Mouse (Mus musculus): Measurements from ENCODE around the gene Tbc1d8.

Tbc1d8 gene

GRCm38 (mm10) chr1:39478057-39478895, at the start of gene Tbc1d8:
TSS of gene Tbc1d8 (minus strand) at chr1:39478755.
- no peak for DNase-seq (ENCODE audit: extremely low read depth, low read depth, low spot score)

DNA sequence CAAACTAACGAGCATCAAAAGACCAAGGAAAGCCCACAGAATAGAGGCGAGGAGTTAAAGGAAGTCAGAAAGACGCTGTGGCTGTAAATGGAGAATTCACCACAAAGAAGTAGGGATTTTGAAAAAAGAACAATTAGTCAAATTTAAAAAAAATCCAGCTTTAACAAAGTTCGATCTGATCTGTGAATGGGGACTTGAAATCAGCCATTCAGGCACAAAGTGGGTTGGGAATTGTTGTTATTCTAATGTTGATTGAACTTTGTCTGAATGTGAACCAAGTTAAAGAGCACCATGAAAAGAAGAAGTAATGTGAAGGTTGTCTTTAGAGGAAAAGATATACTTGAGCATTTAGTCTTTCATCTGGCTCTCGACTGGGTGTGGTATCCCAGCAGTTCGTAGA, 49.8 kb upstream of the Tbc1d8 start:
- no peak for DNase-seq (ENCODE audit: extremely low read depth, low read depth, low spot score)

GRCm38 (mm10) chr1:39527432-39527831, 48.9 kb upstream of the Tbc1d8 start:
- peak; percentile 54 for DNase-seq (ENCODE audit: extremely low read depth, low read depth, low spot score)

GRCm38 (mm10) chr1:39526371-39527167, 48.0 kb upstream of the Tbc1d8 start:
- no peak for DNase-seq (ENCODE audit: extremely low read depth, low read depth, low spot score)

DNA sequence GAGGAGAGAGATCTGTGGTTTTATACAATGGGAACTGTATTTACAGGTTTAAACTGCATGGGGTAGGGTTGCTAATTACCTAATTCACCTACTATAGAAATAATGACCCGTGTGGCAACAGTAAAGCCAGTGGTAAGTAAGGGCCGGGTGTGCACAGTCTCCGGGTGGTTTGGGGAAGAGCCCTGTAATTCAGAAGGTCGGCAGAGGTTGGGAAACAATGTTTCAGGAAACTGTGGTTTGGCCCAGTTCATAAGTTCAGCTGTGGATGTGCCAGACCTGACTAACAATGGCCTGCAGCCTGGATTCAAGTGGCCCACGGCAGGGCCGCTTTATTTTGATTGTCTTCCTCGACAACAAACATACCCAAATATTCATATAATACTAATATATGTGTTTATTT, 47.2 kb upstream of the Tbc1d8 start:
- no peak for DNase-seq (ENCODE audit: extremely low read depth, low read depth, low spot score)

DNA sequence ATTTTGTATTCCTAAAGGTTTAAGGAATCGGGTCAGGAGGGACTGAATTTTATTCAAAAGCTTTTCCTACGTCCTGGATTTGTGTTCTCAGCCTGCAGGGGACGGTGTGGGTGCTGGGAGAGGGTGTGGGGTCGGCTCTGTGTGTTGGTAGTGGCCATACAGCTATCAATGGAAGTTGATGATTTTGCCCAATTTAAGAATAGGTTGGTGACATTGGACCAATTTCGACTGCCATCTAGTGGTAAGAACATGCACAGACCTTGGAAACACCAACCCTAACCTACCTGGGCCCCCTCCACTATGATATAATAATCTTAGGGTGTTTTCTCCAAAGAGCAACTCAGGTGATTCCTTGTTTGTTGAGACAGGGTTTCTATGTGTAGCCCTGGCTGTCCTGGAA, 44.0 kb upstream of the Tbc1d8 start:
- no peak for DNase-seq (ENCODE audit: extremely low read depth, low read depth, low spot score)

- DNase-seq (ENCODE audit: extremely low read depth, low read depth, low spot score) = no peak
These were observed 42.8 kb upstream of the Tbc1d8 start for GRCm38 (mm10) chr1:39521326-39521725.

DNA sequence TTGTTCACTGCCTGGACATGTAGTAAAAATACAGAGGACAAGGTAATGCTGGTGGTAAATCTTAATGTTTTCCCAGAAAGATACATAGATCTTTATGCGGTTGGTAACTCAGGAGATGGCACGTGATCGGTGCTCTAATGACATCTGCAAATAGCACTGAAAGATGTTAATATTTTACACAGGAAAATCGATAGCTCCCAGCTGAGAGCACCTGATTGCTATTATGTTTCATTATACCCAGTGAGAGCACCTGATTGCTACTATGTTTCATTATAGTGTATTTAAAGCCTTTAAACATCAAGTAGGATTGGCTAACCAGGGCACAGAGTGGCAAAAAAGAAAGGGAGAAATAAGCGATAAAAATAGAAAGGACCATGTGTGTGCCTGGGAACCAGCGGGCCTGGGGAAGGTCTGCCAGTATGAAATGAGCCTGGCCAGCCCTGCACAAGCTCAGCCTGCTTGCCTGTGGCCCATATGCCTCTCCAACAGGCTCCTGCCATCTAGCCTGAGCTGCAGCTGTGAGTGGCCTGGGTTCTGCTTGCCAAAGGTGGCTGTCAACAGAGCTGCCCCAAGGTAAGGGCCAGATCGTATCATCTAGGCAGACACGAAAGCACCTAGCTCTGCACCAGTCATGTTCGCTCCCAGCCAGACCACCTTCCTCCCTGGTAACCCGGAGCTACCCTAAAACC, 36.9 kb upstream of the Tbc1d8 start:
- DNase-seq (ENCODE audit: extremely low read depth, low read depth, low spot score) = no peak

DNA sequence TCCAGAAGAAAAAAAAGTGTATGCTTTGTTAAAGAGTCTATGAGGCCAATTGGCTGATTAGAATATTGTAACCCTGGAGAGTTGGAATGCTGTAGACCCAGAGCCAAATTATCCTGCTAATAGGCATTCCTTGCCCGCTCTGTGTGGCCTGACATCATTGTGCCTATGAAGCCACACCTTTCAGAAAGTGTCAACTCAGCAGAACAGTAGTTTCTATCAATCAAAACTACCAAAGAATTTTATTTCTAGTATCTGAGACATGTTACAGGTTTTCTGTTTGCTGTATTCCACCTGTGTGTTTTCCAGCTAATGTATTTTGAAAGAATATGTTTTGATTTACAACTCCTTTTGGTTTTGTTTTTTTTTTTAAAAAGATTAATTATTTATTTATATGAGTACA, 33.6 kb upstream of the Tbc1d8 start:
- no peak for DNase-seq (ENCODE audit: extremely low read depth, low read depth, low spot score)

- DNase-seq (ENCODE audit: extremely low read depth, low read depth, low spot score) = no peak
These were observed 33.2 kb upstream of the Tbc1d8 start for GRCm38 (mm10) chr1:39511775-39512174.

- DNase-seq (ENCODE audit: extremely low read depth, low read depth, low spot score) = no peak
These were observed 27.0 kb upstream of the Tbc1d8 start for GRCm38 (mm10) chr1:39505600-39505999.

GRCm38 (mm10) chr1:39504261-39504660, 25.7 kb upstream of the Tbc1d8 start:
- DNase-seq (ENCODE audit: extremely low read depth, low read depth, low spot score) = no peak

DNA sequence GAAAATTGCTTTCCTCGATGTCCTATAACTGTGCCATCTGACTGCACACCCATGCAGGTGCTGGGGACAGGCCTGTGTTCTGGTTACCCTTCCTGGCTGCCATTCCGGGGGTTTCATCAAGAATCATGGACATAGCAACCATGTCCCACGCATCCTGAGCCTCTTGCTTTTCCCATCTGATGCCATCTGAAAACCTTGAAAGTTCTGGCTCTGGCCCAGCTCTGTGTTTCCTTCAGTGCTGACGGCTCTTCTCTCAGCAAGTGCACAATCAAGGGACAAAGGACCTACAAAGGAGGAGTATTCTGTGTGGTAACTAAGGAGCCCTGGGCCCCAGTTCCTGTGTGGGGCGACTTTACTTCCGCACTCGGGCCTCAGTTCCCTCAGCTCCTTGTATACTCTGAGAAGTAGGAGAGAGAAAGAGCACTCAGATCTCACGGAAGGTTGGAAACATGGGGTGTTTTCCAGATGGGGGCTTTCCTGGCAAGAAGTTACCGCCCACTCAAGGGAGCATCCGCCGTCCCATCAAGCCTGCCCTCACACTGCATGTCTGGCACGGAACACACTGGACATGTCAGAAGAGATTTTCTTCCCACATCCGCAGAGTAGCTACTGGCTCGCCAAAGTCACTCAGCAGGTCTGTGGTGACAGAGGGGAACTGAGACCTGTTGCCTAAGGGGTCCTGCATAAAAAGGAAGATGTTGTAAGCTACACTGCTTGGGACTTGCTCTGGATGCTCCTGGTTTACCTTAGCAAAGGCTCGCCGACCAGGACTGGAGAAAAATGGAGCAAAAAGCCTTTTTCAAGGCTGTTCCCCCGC, 24.5 kb upstream of the Tbc1d8 start:
- no peak for DNase-seq (ENCODE audit: extremely low read depth, low read depth, low spot score)

DNA sequence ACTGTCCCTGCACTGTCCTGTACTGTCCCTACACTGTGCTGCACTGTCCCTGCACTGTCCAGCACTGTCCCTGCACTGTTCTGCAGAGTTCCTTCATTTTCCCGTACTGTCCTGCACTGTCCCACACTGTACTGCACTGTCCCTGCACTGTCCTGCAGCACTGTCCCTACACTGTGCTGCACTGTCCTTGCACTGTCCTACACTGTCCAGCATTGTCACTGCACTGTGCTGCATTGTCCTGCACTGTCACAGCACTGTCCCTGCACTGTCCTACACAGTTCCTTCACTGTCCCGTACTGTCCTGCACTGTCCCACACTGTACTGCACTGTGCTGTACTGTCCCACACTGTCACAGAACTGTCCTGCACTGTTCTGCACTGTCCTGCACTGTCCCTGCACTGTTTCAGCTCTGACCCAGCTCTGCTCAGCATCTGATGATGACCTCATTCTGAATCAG, 21.0 kb upstream of the Tbc1d8 start:
- DNase-seq (ENCODE audit: extremely low read depth, low read depth, low spot score) = no peak

DNA sequence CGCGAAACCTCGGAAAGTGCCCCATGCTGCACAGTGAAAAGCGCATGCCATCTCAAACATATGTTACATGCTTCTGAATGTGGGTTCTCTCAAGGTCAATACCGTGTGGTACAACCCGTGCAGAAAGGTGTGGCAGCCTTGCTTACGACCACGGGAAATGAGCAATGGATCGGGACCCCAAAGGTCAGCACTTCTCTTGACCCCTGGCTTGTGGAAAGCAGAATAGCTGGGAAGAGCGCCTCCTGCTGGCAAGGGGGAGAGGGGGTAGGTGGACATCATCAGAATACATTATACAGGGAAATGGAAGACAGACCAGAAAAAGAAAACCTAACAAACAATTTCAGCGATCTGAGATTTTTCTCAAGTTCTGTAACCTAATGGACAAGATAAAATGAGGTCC, 19.2 kb upstream of the Tbc1d8 start:
- DNase-seq (ENCODE audit: extremely low read depth, low read depth, low spot score) = no peak

DNA sequence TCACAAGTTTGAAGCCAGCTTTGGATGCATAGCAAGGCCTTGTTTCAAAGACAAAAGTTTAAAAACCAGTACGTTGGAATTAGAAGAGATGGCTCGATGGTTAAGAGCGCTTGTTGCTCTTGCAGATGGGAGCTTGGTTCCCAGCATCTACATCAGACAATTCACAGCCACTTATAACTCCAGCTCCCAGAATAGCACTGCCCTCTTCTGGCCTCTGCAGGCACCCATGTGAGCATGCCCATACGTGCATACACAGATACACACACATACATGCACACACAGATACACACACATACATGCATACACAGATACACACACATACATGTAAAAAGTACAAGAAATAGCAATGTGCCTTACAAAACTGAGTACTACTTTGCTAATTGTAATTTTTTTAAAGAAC, 18.4 kb upstream of the Tbc1d8 start:
- no peak for DNase-seq (ENCODE audit: extremely low read depth, low read depth, low spot score)

DNA sequence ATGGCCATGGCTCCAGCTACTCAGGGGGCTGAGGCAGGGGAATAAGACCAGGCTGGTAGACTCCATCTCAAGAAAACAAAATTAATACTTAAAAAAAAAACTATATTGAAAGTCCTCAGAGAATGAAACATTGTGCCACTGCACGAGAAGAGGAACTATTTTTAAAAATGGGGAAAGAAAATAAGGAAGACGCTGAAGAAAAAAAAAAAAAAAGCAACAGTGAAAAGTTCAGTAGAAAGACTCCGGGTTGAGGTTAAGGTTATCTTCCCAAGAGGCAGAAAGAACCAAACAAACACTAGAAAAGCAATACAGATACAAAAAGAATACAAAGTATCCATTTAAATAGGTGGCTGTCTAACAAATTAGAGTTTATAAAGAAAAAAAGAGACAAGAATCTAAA, 15.1 kb upstream of the Tbc1d8 start:
- DNase-seq (ENCODE audit: extremely low read depth, low read depth, low spot score) = no peak

DNA sequence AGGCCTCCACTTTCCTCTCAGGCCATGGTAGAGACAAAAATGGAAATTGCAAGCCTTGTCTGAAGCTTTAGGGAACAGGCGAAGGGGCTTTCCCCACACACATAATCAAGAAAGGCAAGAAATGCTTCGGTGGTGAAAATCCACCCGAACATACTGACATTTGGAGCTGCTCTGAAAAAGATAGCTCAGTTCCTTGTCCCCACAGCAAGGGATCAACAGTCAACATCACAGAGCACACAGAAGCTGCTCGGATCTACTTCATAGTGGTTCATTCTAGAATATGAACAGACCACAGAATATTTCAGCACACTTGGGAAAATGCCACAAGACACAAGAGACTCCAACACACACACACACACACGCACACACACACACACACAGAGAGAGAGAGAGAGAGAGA, 14.6 kb upstream of the Tbc1d8 start:
- no peak for DNase-seq (ENCODE audit: extremely low read depth, low read depth, low spot score)

DNA sequence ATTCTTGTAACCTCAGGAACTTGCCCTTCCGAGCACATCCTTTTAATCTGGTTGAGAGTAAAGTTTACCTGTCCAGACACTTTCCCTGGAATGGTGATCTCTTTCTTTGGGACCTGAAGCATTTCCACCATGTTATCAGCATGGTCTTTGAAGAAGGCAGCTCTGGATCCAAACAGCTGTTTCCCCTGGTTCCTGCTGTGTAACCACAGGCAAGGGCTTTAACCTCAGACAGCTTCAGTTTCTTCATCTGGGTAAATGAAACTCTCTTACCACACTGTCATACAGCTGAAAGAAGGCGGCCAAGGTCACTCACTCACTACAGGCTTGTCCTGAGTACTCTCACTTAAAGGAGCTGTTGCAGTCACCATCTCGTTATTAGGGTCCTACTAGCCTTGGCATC, 8.8 kb upstream of the Tbc1d8 start:
- no peak for DNase-seq (ENCODE audit: extremely low read depth, low read depth, low spot score)

- no peak for DNase-seq (ENCODE audit: extremely low read depth, low read depth, low spot score)
These were observed 3.7 kb upstream of the Tbc1d8 start for GRCm38 (mm10) chr1:39482115-39482815.
